Mouse (Mus musculus) neural tube, embryonic 13.5 days (tissue): Measurements from ENCODE around the gene Mup3. TPM values are rescaled to one million over a fixed set of nuclear protein-coding genes. Genes with fewer than 3 reads are reported as not detected.
"Not testable (repeated sequence)": the region's sequence is repeated elsewhere in the genome, so short reads cannot be mapped to it uniquely, and the experiment has no call there.

Experiments
- ATAC-seq: fragments of 200-750 bp; cut with Nextera tagmentation; 2 replicates; pipeline ENCODE4 v1.8.0; 2017; ENCODE audit warnings: low read depth, mild to moderate bottlenecking, moderate TSS enrichment, moderate library complexity
- H3K27ac ChIP-seq: fragments of 300-500 bp; sonication (generic); replicated peaks from 2 replicates; pipeline ENCODE4 v1.5.1; 2015; ENCODE audit warnings: moderate library complexity, mild to moderate bottlenecking, inconsistent platforms
- H3K27me3 ChIP-seq: fragments of 300-500 bp; sonication (generic); 2 replicates; pipeline ENCODE4 v1.6.1; 2015; ENCODE audit warnings: mild to moderate bottlenecking, inconsistent platforms
- H3K36me3 ChIP-seq: fragments of 300-500 bp; sonication (generic); 2 replicates; pipeline ENCODE4 v1.6.1; 2015; ENCODE audit warnings: mild to moderate bottlenecking, inconsistent platforms
- H3K4me1 ChIP-seq: fragments of 300-500 bp; sonication (generic); replicated peaks from 2 replicates; pipeline ENCODE4 v1.6.1; 2015; ENCODE audit warnings: inconsistent platforms
- H3K4me2 ChIP-seq: fragments of 300-500 bp; sonication (generic); 2 replicates; pipeline ENCODE4 v1.6.1; 2015; ENCODE audit warnings: inconsistent platforms, mild to moderate bottlenecking, moderate library complexity
- H3K4me3 ChIP-seq: fragments of 300-500 bp; sonication (generic); 2 replicates; pipeline ENCODE4 v1.5.1; 2015; ENCODE audit warnings: mild to moderate bottlenecking, inconsistent platforms
- H3K9ac ChIP-seq: fragments of 300-500 bp; sonication (generic); 2 replicates; pipeline ENCODE4 v1.6.1; 2015; ENCODE audit warnings: moderate library complexity, mild to moderate bottlenecking, inconsistent platforms
- H3K9me3 ChIP-seq: fragments of 300-500 bp; sonication (generic); 2 replicates; pipeline ENCODE4 v1.6.1; 2016; ENCODE audit warnings: inconsistent platforms
- WGBS: fragments of 180-500 bp; shearing (Covaris S2); methylation state at CpG from one replicate; pipeline ENCODE4 v1.1.7; 2015; 5-methylcytosine and 5-hydroxymethylcytosine counted together
- polyA plus RNA-seq: library from polyadenylated mRNA; unstranded; fragments of >200 nt; fragmentation: Nextera tagmentation; extraction: Ambion mirVana; gene quantifications from 2 replicates; pipeline ENCODE4 v1.2.1, GENCODE M21; 2015

The Mup3 gene
- polyA plus RNA-seq, result not detected in 2 replicates

GRCm38 (mm10) chr4:62087241-62087640 is at the start of gene Mup3:
Gene Mup3, minus strand, starts transcription at chr4:62087342.
- no peak within 1 kb of the TSS for H3K4me2 ChIP-seq
- H3K9ac ChIP-seq, result no peak within 1 kb of the TSS
- H3K27ac ChIP-seq, result no peak within 1 kb of the TSS
- no peaks in the 10 kb centered on the region for H3K9me3 ChIP-seq
- H3K4me1 ChIP-seq, result no peaks in the 10 kb centered on the region
- WGBS, result 89% methylated on average over 2 of the region's 2 CpGs
- H3K4me3 ChIP-seq, result no peak within 1 kb of the TSS
- ATAC-seq, result no peak
- no peaks in the 10 kb centered on the region for H3K27me3 ChIP-seq
- H3K36me3 ChIP-seq, result no peaks in the 10 kb centered on the region

GRCm38 (mm10) chr4:62133706-62134105 is 46.6 kb upstream of the Mup3 start:
- H3K4me3 ChIP-seq, result no peak overlapping the region
- peaks cover 40% of the 10 kb centered on the region for H3K9me3 ChIP-seq
- no peak overlapping the region for H3K27ac ChIP-seq
- H3K36me3 ChIP-seq, result no peaks in the 10 kb centered on the region
- no peaks in the 10 kb centered on the region for H3K27me3 ChIP-seq
- no peak for ATAC-seq
- no peak overlapping the region for H3K9ac ChIP-seq
- H3K4me2 ChIP-seq, result no peak overlapping the region
- WGBS, result 73% methylated on average over 7 of the region's 7 CpGs
- H3K4me1 ChIP-seq, result no peaks in the 10 kb centered on the region

GRCm38 (mm10) chr4:62103366-62103765 is 16.2 kb upstream of the Mup3 start:
- H3K36me3 ChIP-seq, H3K27ac ChIP-seq, H3K27me3 ChIP-seq, H3K9me3 ChIP-seq, H3K4me2 ChIP-seq, H3K4me1 ChIP-seq, H3K4me3 ChIP-seq, ATAC-seq, H3K9ac ChIP-seq: not testable (repeated sequence)
- WGBS, result 48% methylated on average over 2 of the region's 2 CpGs

GRCm38 (mm10) chr4:62087953-62088352 is 811 bp upstream of the Mup3 start:
- Histone ChIP-seq H3K27ac (no peak overlapping the region), H3K36me3 (no peaks in the 10 kb centered on the region), H3K4me2 (no peak overlapping the region), H3K4me1 (no peaks in the 10 kb centered on the region), H3K9me3 (no peaks in the 10 kb centered on the region), H3K27me3 (no peaks in the 10 kb centered on the region), H3K9ac (no peak overlapping the region), H3K4me3 (no peak overlapping the region)
- WGBS, result 90% methylated on average over 2 of the region's 2 CpGs
- ATAC-seq, result no peak

GRCm38 (mm10) chr4:62082755-62083154 is 4.4 kb downstream of the Mup3 start:
- Histone ChIP-seq H3K4me2 (no peak overlapping the region), H3K27me3 (no peaks in the 10 kb centered on the region), H3K36me3 (no peaks in the 10 kb centered on the region), H3K4me3 (no peak overlapping the region), H3K9ac (no peak overlapping the region), H3K4me1 (no peaks in the 10 kb centered on the region), H3K9me3 (no peaks in the 10 kb centered on the region), H3K27ac (no peak overlapping the region)
- no peak for ATAC-seq

- no peak overlapping the region for H3K4me2 ChIP-seq
- ATAC-seq, result no peak
Observed at GRCm38 (mm10) chr4:62075126-62075525, 12.0 kb downstream of the Mup3 start.

GRCm38 (mm10) chr4:62054780-62055179 is 32.4 kb downstream of the Mup3 start:
- not testable (repeated sequence) for H3K27ac ChIP-seq, H3K9me3 ChIP-seq, ATAC-seq, H3K27me3 ChIP-seq, H3K4me1 ChIP-seq, H3K4me3 ChIP-seq, H3K4me2 ChIP-seq, H3K36me3 ChIP-seq, H3K9ac ChIP-seq
- WGBS, result 83% methylated on average over 2 of the region's 2 CpGs

More at GRCm38 (mm10) chr4:62075126-62075525, 12.0 kb downstream of the Mup3 start:
- H3K4me3 ChIP-seq, result no peak overlapping the region
- H3K27me3 ChIP-seq, result no peaks in the 10 kb centered on the region
- WGBS, result 68% methylated on average over 3 of the region's 3 CpGs
- H3K27ac ChIP-seq, result no peak overlapping the region
- H3K4me1 ChIP-seq, result no peaks in the 10 kb centered on the region
- no peaks in the 10 kb centered on the region for H3K9me3 ChIP-seq
- H3K36me3 ChIP-seq, result no peaks in the 10 kb centered on the region
- no peak overlapping the region for H3K9ac ChIP-seq

GRCm38 (mm10) chr4:62054058-62054457 is 33.1 kb downstream of the Mup3 start, which contains the start of gene Mup20:
Gene Mup20, minus strand, starts transcription at chr4:62054158.
- not testable (repeated sequence) for H3K36me3 ChIP-seq, H3K4me3 ChIP-seq, H3K4me1 ChIP-seq, ATAC-seq, H3K9ac ChIP-seq, H3K4me2 ChIP-seq, H3K9me3 ChIP-seq, H3K27ac ChIP-seq, H3K27me3 ChIP-seq
- 85% methylated on average over 3 of the region's 3 CpGs for WGBS

Other genes starting within 250 kb of the Mup3 start
- not detected in 2 replicates for gene Mup20, start 33.2 kb downstream of the Mup3 start, polyA plus RNA-seq
- gene Mup21, start 63.5 kb upstream of the Mup3 start, polyA plus RNA-seq, result not detected in 2 replicates
- 24.9 and 30.6 TPM in 2 replicates for gene Zfp37, start 143.7 kb upstream of the Mup3 start, polyA plus RNA-seq
- 17.7 and 18.1 TPM in 2 replicates for gene Slc31a2, start 175.2 kb upstream of the Mup3 start, polyA plus RNA-seq